Comparison of ENCODE assay signal across 8 mouse cellular contexts in genomic region chr6:116264836-116265235, GRCm38 (mm10). TPM values are rescaled to one million over a fixed set of nuclear protein-coding genes. Genes with fewer than 3 reads are reported as not detected.
DNase-seq lines count a peak whose midpoint lies in the region; ATAC-seq lines count a peak whose summit lies in the region.

No protein-coding gene starts in this region.

- H3K4me1 ChIP-seq in megakaryocyte, embryonic 14.5 days: peaks cover 76% of the 10 kb centered on the region
- H3K4me1 ChIP-seq in liver, embryonic 12.5 days: peaks cover 37% of the 10 kb centered on the region
- H3K4me1 ChIP-seq in stomach, embryonic 16.5 days (ENCODE audit: control insufficient read depth, insufficient read depth, low read length): no peaks in the 10 kb centered on the region

- ATAC-seq in megakaryocyte, adult 5-6 weeks (ENCODE audit: poor library complexity, severe bottlenecking): no peak
- ATAC-seq in liver, embryonic 12.5 days: no peak
- no peak for ATAC-seq in stomach, embryonic 16.5 days (ENCODE audit: insufficient read depth, low FRiP score)

- no peaks in the 10 kb centered on the region for H3K27me3 ChIP-seq in megakaryocyte, embryonic 14.5 days (replicated peaks)
- no peaks in the 10 kb centered on the region for H3K27me3 ChIP-seq in liver, embryonic 12.5 days (replicated peaks)
- no peaks in the 10 kb centered on the region for H3K27me3 ChIP-seq in stomach, embryonic 16.5 days (ENCODE audit: control insufficient read depth, insufficient read depth, low read length)

- 67% methylated on average over 11 of the region's 11 CpGs for WGBS in liver, embryonic 12.5 days (ENCODE audit: insufficient replicate concordance)
- 86% methylated on average over 11 of the region's 11 CpGs for WGBS in stomach, embryonic 16.5 days

- peak overlapping the region; percentile 99 for H3K4me3 ChIP-seq in megakaryocyte, embryonic 14.5 days (replicated peaks)
- peak overlapping the region; percentile 78 for H3K4me3 ChIP-seq in liver, embryonic 12.5 days
- peak overlapping the region; percentile 66 for H3K4me3 ChIP-seq in stomach, embryonic 16.5 days (replicated peaks; ENCODE audit: low read length)

- peak overlapping the region; percentile 89 for H3K4me2 ChIP-seq in liver, embryonic 12.5 days
- H3K4me2 ChIP-seq in stomach, embryonic 16.5 days (ENCODE audit: low read depth, low read length): peak overlapping the region; percentile 91

- H3K9me3 ChIP-seq in megakaryocyte, embryonic 14.5 days: no peaks in the 10 kb centered on the region
- no peaks in the 10 kb centered on the region for H3K9me3 ChIP-seq in liver, embryonic 12.5 days (replicated peaks)
- no peaks in the 10 kb centered on the region for H3K9me3 ChIP-seq in stomach, embryonic 16.5 days (replicated peaks; ENCODE audit: control insufficient read depth, low read length)

- H3K27ac ChIP-seq in liver, embryonic 12.5 days: peak overlapping the region; percentile 23; the same call in 1 of the 2 replicates
- no peak overlapping the region for H3K27ac ChIP-seq in stomach, embryonic 16.5 days (ENCODE audit: low read length)

- peaks cover 41% of the 10 kb centered on the region for H3K36me3 ChIP-seq in megakaryocyte, embryonic 14.5 days (replicated peaks; ENCODE audit: low read length)
- H3K36me3 ChIP-seq in liver, embryonic 12.5 days: peaks cover 28% of the 10 kb centered on the region
- no peaks in the 10 kb centered on the region for H3K36me3 ChIP-seq in stomach, embryonic 16.5 days (ENCODE audit: control insufficient read depth, insufficient read depth, low read length)

- peak overlapping the region; percentile 87 for H3K9ac ChIP-seq in liver, embryonic 12.5 days
- no peak overlapping the region for H3K9ac ChIP-seq in stomach, embryonic 16.5 days (ENCODE audit: low read length)

- DNase-seq in cerebellum, adult 9-10 months: peak; percentile 19
- DNase-seq in cerebellum, postnatal 4 days (ENCODE audit: low spot score in 2 of 2): no peak
- no peak for DNase-seq in frontal cortex, adult 2 months (ENCODE audit: extremely low spot score in 1 of 2, low spot score in 1 of 2)
- no peak for DNase-seq in Muller cell, postnatal 12 days (ENCODE audit: inconsistent ontology term)

RNA-seq across cellular contexts. Expression of gene Zfand4, which starts 0.8 kb away (rescaled TPM):
- polyA plus RNA-seq in megakaryocyte, embryonic 14.5 days (2012; ENCODE audit: insufficient read depth, low replicate concordance): 1.3 TPM in 1 of 2 replicates, not detected in the other
- total RNA-seq in megakaryocyte, adult 5-6 weeks (2015): 23.6 and 25.9 TPM in 2 replicates
- total RNA-seq in megakaryocyte, adult 5-6 weeks (2017): 12.0 and 23.0 TPM in 2 replicates
- 6.1 and 6.6 TPM in 2 replicates for polyA plus RNA-seq in liver, embryonic 12.5 days (2016; fragmentation: Nextera tagmentation; extraction: Ambion mirVana)
- 4.2 and 5.2 TPM in 2 replicates for polyA plus RNA-seq in stomach, embryonic 16.5 days (2015; fragmentation: Nextera tagmentation; extraction: Ambion mirVana)
- polyA plus RNA-seq in frontal cortex, adult 2 months (2012; rRNA removed): 5.6 and 6.4 TPM in 2 replicates

RNA-seq across cellular contexts. Expression of gene Washc2, which starts 57.0 kb away (rescaled TPM):
- 5.5 and 10.2 TPM in 2 replicates for polyA plus RNA-seq in megakaryocyte, embryonic 14.5 days (2012; ENCODE audit: insufficient read depth, low replicate concordance)
- total RNA-seq in megakaryocyte, adult 5-6 weeks (2015): 58.3 and 67.1 TPM in 2 replicates
- 105 and 120 TPM in 2 replicates for total RNA-seq in megakaryocyte, adult 5-6 weeks (2017)
- polyA plus RNA-seq in liver, embryonic 12.5 days (2016; fragmentation: Nextera tagmentation; extraction: Ambion mirVana): 18.7 and 18.9 TPM in 2 replicates
- polyA plus RNA-seq in stomach, embryonic 16.5 days (2015; fragmentation: Nextera tagmentation; extraction: Ambion mirVana): 40.0 and 46.4 TPM in 2 replicates
- 124 and 134 TPM in 2 replicates for polyA plus RNA-seq in frontal cortex, adult 2 months (2012; rRNA removed)
